Mouse (Mus musculus): Measurements from ENCODE around the gene Olfr761. TPM values are rescaled to one million over a fixed set of nuclear protein-coding genes. Genes with fewer than 3 reads are reported as not detected.

Gene Olfr761
- not detected in 2 replicates for polyA plus RNA-seq (2012; rRNA removed)

DNA sequence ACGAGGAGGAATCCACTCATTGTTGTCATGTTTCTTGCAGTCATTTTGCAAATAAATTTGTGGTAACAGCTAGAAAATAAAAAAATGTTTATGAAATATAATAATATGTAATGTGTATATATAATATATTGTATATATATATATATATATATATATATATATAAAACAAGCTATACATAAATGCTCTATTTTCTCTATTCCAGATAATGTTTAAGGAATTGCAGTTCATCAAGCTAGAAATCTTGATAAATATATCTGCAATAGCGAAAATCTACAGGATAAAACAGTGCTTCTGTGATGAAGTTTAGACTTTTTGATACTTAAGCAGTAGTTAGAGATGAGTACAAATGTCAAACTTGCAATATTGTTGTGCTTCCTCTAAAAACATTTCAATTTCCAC, at the start of gene Olfr761:
Olfr761 (minus strand) TSS at position 101 of the 400 bp plus-strand sequence.

GRCm38 (mm10) chr17:37920248-37920647, 32.6 kb downstream of the Olfr761 start, which contains the start of gene Olfr128:
TSS of gene Olfr128 (plus strand) at chr17:37920548.

Other genes starting within 250 kb of the Olfr761 start
- gene Olfr120, start 231.3 kb downstream of the Olfr761 start, polyA plus RNA-seq (2012; rRNA removed): not detected in 2 replicates
- gene Olfr121, start 204.2 kb downstream of the Olfr761 start, polyA plus RNA-seq (2012; rRNA removed): not detected in 2 replicates
- gene Olfr122, start 184.5 kb downstream of the Olfr761 start, polyA plus RNA-seq (2012; rRNA removed): not detected in 2 replicates
- not detected in 2 replicates for gene Olfr123, start 159.6 kb downstream of the Olfr761 start, polyA plus RNA-seq (2012; rRNA removed)
- not detected in 2 replicates for gene Olfr124, start 153.2 kb downstream of the Olfr761 start, polyA plus RNA-seq (2012; rRNA removed)
- gene Olfr125, start 120.1 kb downstream of the Olfr761 start, polyA plus RNA-seq (2012; rRNA removed): not detected in 2 replicates
- not detected in 2 replicates for gene Olfr126, start 105.6 kb downstream of the Olfr761 start, polyA plus RNA-seq (2012; rRNA removed)
- not detected in 2 replicates for gene Olfr127, start 52.6 kb downstream of the Olfr761 start, polyA plus RNA-seq (2012; rRNA removed)
- gene Olfr128, start 32.5 kb downstream of the Olfr761 start, polyA plus RNA-seq (2012; rRNA removed): not detected in 2 replicates
- gene Olfr129, start 107.0 kb upstream of the Olfr761 start, polyA plus RNA-seq (2012; rRNA removed): not detected in 2 replicates
- gene Olfr130, start 110.8 kb upstream of the Olfr761 start, polyA plus RNA-seq (2012; rRNA removed): not detected in 2 replicates
- not detected in 2 replicates for gene Olfr131, start 135.6 kb upstream of the Olfr761 start, polyA plus RNA-seq (2012; rRNA removed)
- not detected in 2 replicates for gene Olfr132, start 181.4 kb upstream of the Olfr761 start, polyA plus RNA-seq (2012; rRNA removed)
- not detected in 2 replicates for gene Olfr133, start 192.2 kb upstream of the Olfr761 start, polyA plus RNA-seq (2012; rRNA removed)
- not detected in 2 replicates for gene Olfr134, start 218.3 kb upstream of the Olfr761 start, polyA plus RNA-seq (2012; rRNA removed)